Mouse (Mus musculus) heart, postnatal 0 days (tissue): ENCODE measurements around the gene Adat1. TPM values are rescaled to one million over a fixed set of nuclear protein-coding genes. Genes with fewer than 3 reads are reported as not detected.

Experiments
- ATAC-seq: fragments of 200-750 bp; cut with Nextera tagmentation; 2 replicates; pipeline ENCODE4 v1.8.0; 2017; ENCODE audit warnings: low read depth, moderate number of reproducible peaks, moderate library complexity; ENCODE audit not compliant: insufficient read depth
- DNase-seq: peaks from one replicate; pipeline ENCODE4 v3.0.0-alpha.2; 2016; ENCODE audit warnings: low spot score
- H3K27ac ChIP-seq: fragments of 300-500 bp; sonication (generic); 2 replicates; pipeline ENCODE4 v1.5.1; 2014; ENCODE audit warnings: low read depth, mild to moderate bottlenecking
- H3K27me3 ChIP-seq: fragments of 300-500 bp; sonication (generic); 2 replicates; pipeline ENCODE4 v1.6.1; 2014; ENCODE audit warnings: low read length, mixed read lengths; ENCODE audit not compliant: control insufficient read depth, insufficient read depth
- H3K36me3 ChIP-seq: fragments of 300-500 bp; sonication (generic); replicated peaks from 2 replicates; pipeline ENCODE4 v1.6.1; 2014; ENCODE audit warnings: low read length, mixed read lengths; ENCODE audit not compliant: control insufficient read depth, insufficient read depth
- H3K4me1 ChIP-seq: fragments of 300-500 bp; sonication (generic); 2 replicates; pipeline ENCODE4 v1.6.1; 2014; ENCODE audit warnings: antibody characterized with exemption; ENCODE audit not compliant: control insufficient read depth, insufficient read depth
- H3K4me2 ChIP-seq: fragments of 300-500 bp; sonication (generic); 2 replicates; pipeline ENCODE4 v1.6.1; 2014; ENCODE audit warnings: low read depth, mild to moderate bottlenecking, low read length, moderate library complexity
- H3K4me3 ChIP-seq: fragments of 300-500 bp; sonication (generic); 2 replicates; pipeline ENCODE4 v1.5.1; 2014; ENCODE audit warnings: low read depth, low read length
- H3K9ac ChIP-seq: fragments of 300-500 bp; sonication (generic); replicated peaks from 2 replicates; pipeline ENCODE4 v1.6.1; 2014; ENCODE audit warnings: low read depth, low read length, mixed read lengths
- H3K9me3 ChIP-seq: fragments of 300-500 bp; sonication (generic); replicated peaks from 2 replicates; pipeline ENCODE4 v1.6.1; 2016; ENCODE audit warnings: low read length; ENCODE audit not compliant: control insufficient read depth
- CTCF ChIP-seq: IDR thresholded peaks from 2 replicates; pipeline ENCODE4 v1.5.1; 2016; ENCODE audit warnings: antibody characterized with exemption, control low read depth, low read depth
- EP300 ChIP-seq: IDR thresholded peaks from 2 replicates; pipeline ENCODE4 v1.6.1; 2016; ENCODE audit warnings: antibody characterized with exemption, low read depth
- WGBS: fragments of 180-500 bp; shearing (Covaris S2); extraction: QIAGEN DNeasy Blood & Tissue Kit; methylation state at CpG from one replicate; pipeline ENCODE4 v1.1.7; 2014; 5-methylcytosine and 5-hydroxymethylcytosine counted together
- polyA plus RNA-seq: library from polyadenylated mRNA; unstranded; fragments of >200 nt; fragmentation: Nextera tagmentation; extraction: Ambion mirVana; gene quantifications from 2 replicates; pipeline ENCODE4 v1.2.1, GENCODE M21; 2015
- total RNA-seq: library from RNA; depleted of rRNA; stranded (reverse); fragments of >200 nt; gene quantifications from 2 replicates; pipeline ENCODE4 v1.2.3, GENCODE M21; 2014; ENCODE audit warnings: low replicate concordance

Adat1 gene
- total and polyA plus RNA-seq, 2 experiments from 2014 or later, result 2.0 to 2.4 TPM

GRCm38 (mm10) chr8:111954844-111955594 lies 37.1 kb downstream of the Adat1 start:
- peaks cover 48% of the 10 kb centered on the region for H3K36me3 ChIP-seq
- H3K27ac ChIP-seq, result no peak overlapping the region
- 79% methylated on average over 4 of the region's 4 CpGs for WGBS
- H3K4me2 ChIP-seq, result no peak overlapping the region
- H3K27me3 ChIP-seq, result no peaks in the 10 kb centered on the region
- H3K9ac ChIP-seq, result no peak overlapping the region
- DNase-seq (no peak), ATAC-seq (no peak)
- TF ChIP-seq CTCF (no peak), EP300 (no peak)
- no peaks in the 10 kb centered on the region for H3K4me1 ChIP-seq
- H3K9me3 ChIP-seq, result no peaks in the 10 kb centered on the region
- no peak overlapping the region for H3K4me3 ChIP-seq

DNA sequence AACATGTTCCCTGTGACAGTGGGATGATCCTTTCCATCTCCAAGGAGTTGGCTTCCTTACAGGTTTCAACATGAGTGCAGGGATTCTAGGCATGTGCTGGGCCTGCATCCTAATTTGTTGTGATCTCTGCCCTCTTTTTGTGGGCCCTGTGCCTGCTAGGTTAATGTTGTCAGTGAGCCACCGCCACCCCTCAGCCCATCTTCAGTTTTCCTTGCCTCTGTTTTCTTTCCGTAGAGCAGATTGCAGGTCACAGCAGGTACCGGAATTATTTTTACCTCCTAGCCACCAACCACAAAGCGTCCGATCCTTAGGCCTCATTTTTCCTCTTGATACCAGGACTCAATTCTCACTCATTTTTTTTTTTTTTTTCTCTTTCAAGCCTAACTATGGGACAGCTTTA lies 40.2 kb downstream of the Adat1 start:
- no peak for ATAC-seq
- Histone ChIP-seq H3K9me3 (no peaks in the 10 kb centered on the region), H3K4me2 (no peak overlapping the region), H3K36me3 (peaks cover 60% of the 10 kb centered on the region), H3K4me3 (no peak overlapping the region), H3K9ac (no peak overlapping the region), H3K4me1 (no peaks in the 10 kb centered on the region), H3K27ac (no peak overlapping the region), H3K27me3 (no peaks in the 10 kb centered on the region)
- DNase-seq, result no peak
- TF ChIP-seq EP300, result no peak
- no peak for TF ChIP-seq CTCF
- 93% methylated on average over 5 of the region's 5 CpGs for WGBS

DNA sequence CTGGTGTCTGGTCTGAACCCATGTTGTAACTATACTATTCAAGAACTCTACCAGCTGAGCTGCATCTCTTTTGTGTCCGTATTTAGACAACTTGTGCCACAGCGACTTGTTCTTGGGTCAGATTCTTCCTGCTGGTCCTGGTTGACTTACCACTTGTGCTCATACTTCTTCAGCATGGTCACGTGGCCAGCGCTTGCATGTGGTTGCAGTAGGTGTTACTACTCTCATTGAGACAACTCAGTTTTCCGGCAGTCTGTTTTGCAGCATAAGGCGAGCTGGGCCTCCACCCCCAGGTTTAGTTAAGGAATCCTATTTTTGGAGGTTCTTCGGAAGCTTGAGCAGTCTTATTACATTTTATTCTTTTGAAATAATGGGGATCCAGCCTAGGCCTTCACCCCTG lies 40.8 kb downstream of the Adat1 start:
- TF ChIP-seq CTCF (no peak), EP300 (no peak)
- WGBS, result 95% methylated on average over 7 of the region's 7 CpGs
- no peaks in the 10 kb centered on the region for H3K4me1 ChIP-seq
- H3K4me3 ChIP-seq, result no peak overlapping the region
- no peak overlapping the region for H3K27ac ChIP-seq
- ATAC-seq (no peak), DNase-seq (no peak)
- no peaks in the 10 kb centered on the region for H3K27me3 ChIP-seq
- H3K9ac ChIP-seq, result no peak overlapping the region
- H3K4me2 ChIP-seq, result no peak overlapping the region
- peaks cover 54% of the 10 kb centered on the region for H3K36me3 ChIP-seq
- H3K9me3 ChIP-seq, result no peaks in the 10 kb centered on the region

DNA sequence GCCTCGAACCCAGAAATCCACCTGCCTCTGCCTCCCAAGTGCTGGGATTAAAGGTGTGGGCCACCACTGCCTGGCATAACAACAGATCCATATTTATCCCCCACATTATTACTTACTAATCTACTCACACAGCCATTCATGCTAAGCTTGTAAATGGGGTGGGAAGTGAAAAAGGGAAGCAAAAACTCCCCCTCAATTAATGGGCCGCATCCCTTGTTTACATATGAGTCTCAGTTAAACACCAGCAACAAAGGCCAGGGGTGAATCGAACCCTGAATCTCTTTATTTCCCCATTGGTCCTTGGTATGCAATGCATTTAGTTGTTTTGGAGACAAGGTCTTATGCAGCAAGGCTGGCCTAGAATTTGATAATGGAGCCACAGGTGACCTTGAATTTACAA lies 41.3 kb downstream of the Adat1 start:
- Histone ChIP-seq H3K9ac (no peak overlapping the region), H3K36me3 (peaks cover 56% of the 10 kb centered on the region), H3K9me3 (no peaks in the 10 kb centered on the region), H3K4me2 (no peak overlapping the region), H3K4me1 (no peaks in the 10 kb centered on the region), H3K27ac (no peak overlapping the region), H3K27me3 (no peaks in the 10 kb centered on the region), H3K4me3 (no peak overlapping the region)
- no peak for TF ChIP-seq CTCF
- TF ChIP-seq EP300, result no peak
- ATAC-seq (no peak), DNase-seq (no peak)
- WGBS, result 94% methylated on average over 3 of the region's 3 CpGs

DNA sequence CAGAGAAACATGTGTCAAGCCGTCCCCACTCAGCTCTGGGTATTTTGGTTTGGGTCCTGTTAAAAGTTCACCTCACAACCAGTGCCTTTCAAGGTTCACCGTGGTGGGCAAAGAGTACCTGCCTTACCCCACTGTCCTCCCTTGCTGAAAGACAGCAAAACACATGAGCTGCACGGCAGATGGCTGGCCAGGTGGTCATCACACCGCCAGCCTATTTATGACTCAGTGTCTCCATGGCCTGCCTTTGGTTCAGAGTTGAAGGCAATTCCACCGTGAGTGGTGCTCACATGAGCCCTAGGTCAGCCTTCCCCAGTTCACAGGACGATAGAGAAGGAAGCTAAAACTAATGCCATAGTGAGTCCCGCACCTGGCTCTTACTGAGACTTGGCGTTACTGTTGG lies 44.1 kb downstream of the Adat1 start:
- DNase-seq, result no peak
- H3K36me3 ChIP-seq, result peaks cover 54% of the 10 kb centered on the region
- WGBS, result 91% methylated on average over 8 of the region's 8 CpGs
- H3K4me3 ChIP-seq, result no peak overlapping the region
- H3K4me1 ChIP-seq, result no peaks in the 10 kb centered on the region
- no peak overlapping the region for H3K4me2 ChIP-seq
- H3K27ac ChIP-seq, result no peak overlapping the region
- no peak overlapping the region for H3K9ac ChIP-seq
- TF ChIP-seq EP300, result no peak
- TF ChIP-seq CTCF, result no peak
- ATAC-seq, result no peak
- H3K27me3 ChIP-seq, result no peaks in the 10 kb centered on the region
- H3K9me3 ChIP-seq, result no peaks in the 10 kb centered on the region

DNA sequence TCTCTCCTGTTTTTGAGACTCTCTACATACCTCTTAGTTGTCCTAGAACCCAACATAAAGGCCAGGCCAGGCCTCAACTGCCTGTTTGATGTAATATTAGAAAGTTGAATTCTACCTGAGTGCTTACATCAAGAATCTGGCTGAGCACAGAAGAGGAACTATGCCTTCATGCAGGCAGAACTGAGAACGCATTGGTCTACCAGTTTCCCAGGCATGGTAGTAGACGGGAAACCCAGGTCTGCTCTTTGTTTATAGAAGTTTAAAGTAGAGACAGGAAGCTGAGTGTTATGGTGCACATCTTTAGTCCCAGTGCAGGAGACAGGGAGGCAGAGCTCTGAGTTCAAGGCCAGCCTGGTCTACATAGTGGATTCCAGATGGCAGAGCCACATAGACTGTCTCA lies 45.0 kb downstream of the Adat1 start:
- no peak overlapping the region for H3K4me3 ChIP-seq
- no peak for DNase-seq
- no peak overlapping the region for H3K4me2 ChIP-seq
- no peaks in the 10 kb centered on the region for H3K9me3 ChIP-seq
- H3K4me1 ChIP-seq, result no peaks in the 10 kb centered on the region
- peaks cover 52% of the 10 kb centered on the region for H3K36me3 ChIP-seq
- 77% methylated on average over 2 of the region's 2 CpGs for WGBS
- H3K27me3 ChIP-seq, result no peaks in the 10 kb centered on the region
- H3K27ac ChIP-seq, result no peak overlapping the region
- H3K9ac ChIP-seq, result no peak overlapping the region
- TF ChIP-seq CTCF (no peak), EP300 (no peak)
- no peak for ATAC-seq
